Mouse (Mus musculus): ENCODE data around the gene Lrrc23. TPM values are rescaled to one million over a fixed set of nuclear protein-coding genes. Genes with fewer than 3 reads are reported as not detected.
"Not testable (repeated sequence)": the region's sequence is repeated elsewhere in the genome, so short reads cannot be mapped to it uniquely, and the experiment has no call there.

Lrrc23 gene
- polyA plus RNA-seq, 1 experiment from 2014 or later = 0.26 TPM

GRCm38 (mm10) chr6:124809052-124809774 is 29.7 kb upstream of the Lrrc23 start:
- under 1% methylated on average over 35 of the region's 35 CpGs for WGBS
- Histone ChIP-seq H3K27ac (ENCODE audit: low read length) (peak overlapping the region; percentile 96), H3K4me2 (ENCODE audit: low read depth, low read length) (peak overlapping the region; percentile 74), H3K27me3 (replicated peaks; ENCODE audit: control insufficient read depth, insufficient read depth, low read length) (no peaks in the 10 kb centered on the region), H3K4me1 (ENCODE audit: control insufficient read depth, insufficient read depth, low read length) (peaks cover 35% of the 10 kb centered on the region), H3K4me3 (ENCODE audit: low read length) (peak overlapping the region; percentile 57), H3K9ac (ENCODE audit: low read depth, low read length) (peak overlapping the region; percentile 74), H3K36me3 (ENCODE audit: control insufficient read depth, insufficient read depth, low read length) (peaks cover 3% of the 10 kb centered on the region; the same call in 1 of the 2 replicates), H3K9me3 (ENCODE audit: control insufficient read depth, low read length) (no peaks in the 10 kb centered on the region)
- ATAC-seq = peak; percentile 31

DNA sequence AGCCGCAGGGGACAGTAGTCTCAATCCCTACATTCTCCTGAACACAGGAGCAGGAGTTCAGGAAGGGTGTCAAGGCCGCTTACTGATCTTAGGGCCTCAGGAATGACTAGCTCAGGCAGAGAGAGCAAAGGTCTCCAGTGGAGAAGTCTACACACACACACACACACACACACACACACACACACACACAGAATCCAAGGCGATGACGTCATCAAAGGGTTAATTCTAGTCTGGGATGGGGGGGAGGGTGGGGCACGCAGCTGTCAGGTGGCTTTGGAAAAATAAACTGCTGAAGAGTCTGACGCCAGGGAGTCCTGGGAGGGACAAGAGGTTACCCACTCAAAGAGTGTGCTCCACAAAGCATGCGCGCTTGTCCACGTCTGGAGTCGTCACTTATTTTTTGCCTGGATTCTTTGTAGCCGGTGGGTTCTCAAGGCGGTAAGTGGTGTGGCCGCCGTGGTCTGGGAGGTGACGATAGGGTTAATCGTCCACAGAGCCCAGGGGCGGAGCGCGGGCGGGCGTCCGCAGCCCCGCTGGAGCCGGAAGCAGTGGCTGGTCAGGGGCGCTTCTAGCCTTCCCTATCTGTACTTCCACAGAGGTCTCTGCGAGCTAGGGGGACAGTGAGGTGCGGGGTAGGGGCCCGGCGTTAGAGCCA is 29.0 kb upstream of the Lrrc23 start, which contains the start of gene Spsb2:
Gene Spsb2 (plus strand): TSS at position 304 of the 655 bp plus-strand sequence.
- 3% methylated on average over 29 of the region's 29 CpGs for WGBS
- peak within 1 kb of the TSS; percentile 74 for H3K9ac ChIP-seq (ENCODE audit: low read depth, low read length)

DNA sequence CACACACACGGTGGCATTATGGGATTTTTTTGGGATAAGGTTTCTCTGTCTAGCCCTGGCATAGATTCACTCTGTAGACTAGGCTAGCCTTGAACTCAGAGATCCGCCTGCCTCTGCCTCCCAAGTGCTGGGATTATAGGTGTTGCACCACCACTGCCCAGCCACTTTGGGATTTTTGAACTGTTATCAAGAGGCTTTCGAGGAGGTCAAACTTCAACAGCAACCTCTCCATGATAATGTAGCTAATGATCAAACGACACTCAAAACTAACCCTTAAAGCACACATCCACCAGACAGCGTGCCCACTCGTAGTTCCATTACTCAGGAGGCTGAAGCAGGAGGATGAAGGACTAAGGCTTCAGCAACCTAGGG is 28.4 kb upstream of the Lrrc23 start:
- Histone ChIP-seq H3K36me3 (ENCODE audit: control insufficient read depth, insufficient read depth, low read length) (peaks cover 3% of the 10 kb centered on the region; the same call in 1 of the 2 replicates), H3K27ac (ENCODE audit: low read length) (peak overlapping the region; percentile 96), H3K9ac (ENCODE audit: low read depth, low read length) (peak overlapping the region; percentile 74), H3K9me3 (ENCODE audit: control insufficient read depth, low read length) (no peaks in the 10 kb centered on the region), H3K4me1 (ENCODE audit: control insufficient read depth, insufficient read depth, low read length) (peaks cover 34% of the 10 kb centered on the region), H3K4me2 (ENCODE audit: low read depth, low read length) (peak overlapping the region; percentile 74), H3K27me3 (replicated peaks; ENCODE audit: control insufficient read depth, insufficient read depth, low read length) (no peaks in the 10 kb centered on the region), H3K4me3 (ENCODE audit: low read length) (peak overlapping the region; percentile 57)
- no peak for ATAC-seq
- WGBS = 55% methylated on average over 6 of the region's 6 CpGs

More for the DNA sequence above, 29.0 kb upstream of the Lrrc23 start, which contains the start of gene Spsb2:
- peak; percentile 61 for ATAC-seq
- H3K4me1 ChIP-seq (ENCODE audit: control insufficient read depth, insufficient read depth, low read length) = peaks cover 34% of the 10 kb centered on the region
- H3K4me3 ChIP-seq (ENCODE audit: low read length) = peak within 1 kb of the TSS; percentile 57
- H3K36me3 ChIP-seq (ENCODE audit: control insufficient read depth, insufficient read depth, low read length) = peaks cover 3% of the 10 kb centered on the region; the same call in 1 of the 2 replicates
- H3K4me2 ChIP-seq (ENCODE audit: low read depth, low read length) = peak within 1 kb of the TSS; percentile 74
- peak within 1 kb of the TSS; percentile 96 for H3K27ac ChIP-seq (ENCODE audit: low read length)
- H3K27me3 ChIP-seq (replicated peaks; ENCODE audit: control insufficient read depth, insufficient read depth, low read length) = no peaks in the 10 kb centered on the region
- no peaks in the 10 kb centered on the region for H3K9me3 ChIP-seq (ENCODE audit: control insufficient read depth, low read length)

GRCm38 (mm10) chr6:124807366-124807765 is 27.8 kb upstream of the Lrrc23 start:
- Histone ChIP-seq H3K9ac (ENCODE audit: low read depth, low read length) (no peak overlapping the region), H3K4me1 (ENCODE audit: control insufficient read depth, insufficient read depth, low read length) (peaks cover 32% of the 10 kb centered on the region), H3K9me3 (ENCODE audit: control insufficient read depth, low read length) (no peaks in the 10 kb centered on the region), H3K27me3 (replicated peaks; ENCODE audit: control insufficient read depth, insufficient read depth, low read length) (no peaks in the 10 kb centered on the region), H3K27ac (ENCODE audit: low read length) (peak overlapping the region; percentile 96; the same call in 1 of the 2 replicates), H3K36me3 (ENCODE audit: control insufficient read depth, insufficient read depth, low read length) (peaks cover 3% of the 10 kb centered on the region; the same call in 1 of the 2 replicates), H3K4me2 (ENCODE audit: low read depth, low read length) (no peak overlapping the region), H3K4me3 (ENCODE audit: low read length) (no peak overlapping the region)
- no peak for ATAC-seq
- WGBS = 87% methylated on average over 4 of the region's 4 CpGs

DNA sequence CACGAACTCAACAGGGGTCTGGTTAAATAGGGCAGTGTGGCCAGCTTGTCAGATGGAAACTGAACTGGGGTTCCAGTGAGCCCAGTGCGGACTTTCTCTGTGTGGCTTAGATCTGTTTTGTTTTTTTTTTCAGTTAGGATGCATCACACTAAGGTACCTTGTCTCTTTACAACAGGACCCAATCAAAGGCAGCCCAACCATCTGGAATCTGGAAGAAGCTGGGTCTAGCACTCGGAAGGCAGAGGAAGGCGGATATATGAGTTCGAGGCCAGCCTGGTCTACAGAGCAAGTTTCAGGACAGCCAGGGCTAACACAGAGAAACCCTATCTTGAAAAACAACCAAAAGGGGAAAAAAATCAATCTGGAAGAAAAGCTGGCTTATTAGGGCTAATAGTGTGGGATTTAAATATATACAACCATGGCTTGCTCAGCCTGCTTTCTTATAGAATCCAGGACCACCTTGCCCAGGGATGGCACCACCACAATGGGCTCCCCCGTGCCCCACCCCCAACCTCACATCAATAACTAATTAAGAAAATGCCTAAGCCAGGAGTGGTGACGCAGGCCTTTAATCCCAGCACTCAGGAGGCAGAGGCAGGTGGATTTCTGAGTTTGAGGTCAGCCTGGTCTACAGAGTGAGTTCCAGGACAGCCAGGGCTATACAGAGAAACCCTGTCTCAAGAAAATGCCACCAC is 27.1 kb upstream of the Lrrc23 start:
- Histone ChIP-seq H3K4me2 (ENCODE audit: low read depth, low read length) (peak overlapping the region; percentile 90), H3K36me3 (ENCODE audit: control insufficient read depth, insufficient read depth, low read length) (no peaks in the 10 kb centered on the region; the same call in 1 of the 2 replicates), H3K27ac (ENCODE audit: low read length) (peak overlapping the region; percentile 94), H3K9me3 (ENCODE audit: control insufficient read depth, low read length) (no peaks in the 10 kb centered on the region), H3K9ac (ENCODE audit: low read depth, low read length) (peak overlapping the region; percentile 36), H3K4me3 (ENCODE audit: low read length) (peak overlapping the region; percentile 59), H3K27me3 (replicated peaks; ENCODE audit: control insufficient read depth, insufficient read depth, low read length) (no peaks in the 10 kb centered on the region), H3K4me1 (ENCODE audit: control insufficient read depth, insufficient read depth, low read length) (peaks cover 25% of the 10 kb centered on the region)
- no peak for ATAC-seq
- 76% methylated on average over 7 of the region's 7 CpGs for WGBS

DNA sequence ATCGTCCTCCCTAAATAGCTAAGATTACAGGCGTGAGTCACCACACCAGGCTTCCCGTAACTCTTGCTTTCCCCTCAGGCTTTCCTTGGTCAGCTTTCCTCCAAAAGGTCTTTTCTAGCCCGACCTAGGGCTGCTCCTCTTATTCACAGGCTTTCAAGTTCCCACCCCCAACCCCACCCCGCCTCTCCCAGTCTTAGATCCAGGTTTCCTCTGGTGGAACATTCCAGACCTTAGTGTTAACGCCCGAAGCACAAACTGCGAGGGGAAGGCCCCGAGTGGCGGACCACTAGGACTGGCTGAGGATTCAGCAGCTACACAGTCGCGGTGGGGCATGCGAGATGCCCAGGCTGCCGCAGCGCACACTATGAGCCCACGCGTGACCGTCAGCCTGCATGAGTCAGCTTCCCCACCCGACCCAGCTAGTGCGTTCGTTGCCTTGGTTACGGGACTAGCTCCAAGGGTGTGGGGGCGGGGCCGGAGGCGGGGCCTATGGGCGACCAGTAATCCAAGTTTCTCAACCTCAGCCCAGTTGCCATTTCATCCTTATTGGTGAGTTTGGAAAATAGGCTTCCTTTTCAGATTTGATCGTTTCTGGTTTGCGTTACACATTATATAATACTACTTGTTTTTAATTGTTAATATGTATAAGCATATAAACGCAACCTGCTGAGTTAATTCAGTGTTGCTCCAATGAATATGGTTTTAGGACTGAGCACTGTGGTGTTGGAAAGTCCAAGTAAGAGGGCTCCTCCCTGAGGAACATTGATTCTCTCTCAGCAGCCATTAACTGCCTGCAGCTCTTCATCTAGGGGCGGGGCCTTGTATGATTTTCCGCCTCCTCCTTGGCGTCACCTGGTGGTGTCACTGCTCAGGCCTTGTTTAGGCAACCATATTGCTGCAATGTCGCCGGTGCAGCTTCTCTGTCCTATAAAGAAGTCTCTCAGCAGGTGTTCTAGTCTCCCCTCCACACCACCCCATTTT is 26.1 kb upstream of the Lrrc23 start:
- peak overlapping the region; percentile 90 for H3K4me2 ChIP-seq (ENCODE audit: low read depth, low read length)
- H3K27ac ChIP-seq (ENCODE audit: low read length) = peak overlapping the region; percentile 94
- peaks cover 22% of the 10 kb centered on the region for H3K4me1 ChIP-seq (ENCODE audit: control insufficient read depth, insufficient read depth, low read length)
- no peaks in the 10 kb centered on the region for H3K9me3 ChIP-seq (ENCODE audit: control insufficient read depth, low read length)
- peak overlapping the region; percentile 71 for H3K9ac ChIP-seq (ENCODE audit: low read depth, low read length)
- WGBS = 1% methylated on average over 34 of the region's 34 CpGs
- no peaks in the 10 kb centered on the region; the same call in 1 of the 2 replicates for H3K36me3 ChIP-seq (ENCODE audit: control insufficient read depth, insufficient read depth, low read length)
- ATAC-seq = peak; percentile 76
- H3K4me3 ChIP-seq (ENCODE audit: low read length) = peak overlapping the region; percentile 59
- no peaks in the 10 kb centered on the region for H3K27me3 ChIP-seq (replicated peaks; ENCODE audit: control insufficient read depth, insufficient read depth, low read length)

GRCm38 (mm10) chr6:124804341-124804740 is 24.8 kb upstream of the Lrrc23 start:
- H3K27me3 ChIP-seq (replicated peaks; ENCODE audit: control insufficient read depth, insufficient read depth, low read length) = no peaks in the 10 kb centered on the region
- H3K4me3 ChIP-seq (ENCODE audit: low read length) = no peak overlapping the region
- no peak overlapping the region for H3K9ac ChIP-seq (ENCODE audit: low read depth, low read length)
- H3K4me2 ChIP-seq (ENCODE audit: low read depth, low read length) = no peak overlapping the region
- H3K36me3 ChIP-seq (ENCODE audit: control insufficient read depth, insufficient read depth, low read length) = no peaks in the 10 kb centered on the region
- H3K27ac ChIP-seq (ENCODE audit: low read length) = no peak overlapping the region
- H3K4me1 ChIP-seq (ENCODE audit: control insufficient read depth, insufficient read depth, low read length) = peaks cover 14% of the 10 kb centered on the region
- H3K9me3 ChIP-seq (ENCODE audit: control insufficient read depth, low read length) = no peaks in the 10 kb centered on the region
- 89% methylated on average over 3 of the region's 3 CpGs for WGBS
- no peak for ATAC-seq

DNA sequence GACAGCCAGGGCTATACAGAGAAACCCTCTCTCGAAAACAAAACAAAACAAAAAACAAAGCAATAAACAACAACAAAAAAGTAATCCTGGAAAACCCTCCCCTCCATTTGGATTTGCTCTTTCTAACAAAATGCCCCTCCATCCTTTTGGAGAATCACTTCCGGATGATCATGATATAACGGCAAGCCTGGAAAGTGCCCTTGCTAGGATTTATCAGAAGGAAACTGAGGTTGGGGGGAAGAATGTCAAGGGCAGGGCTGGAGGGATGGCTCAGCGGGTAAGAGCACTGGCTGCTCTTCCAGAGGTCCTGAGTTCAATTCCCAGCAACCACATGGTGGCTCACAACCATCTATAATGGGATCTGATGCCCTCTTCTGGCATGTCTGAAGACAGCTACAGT is 24.2 kb upstream of the Lrrc23 start:
- not testable (repeated sequence) for H3K36me3 ChIP-seq (ENCODE audit: control insufficient read depth, insufficient read depth, low read length); H3K4me2 ChIP-seq (ENCODE audit: low read depth, low read length); H3K4me3 ChIP-seq (ENCODE audit: low read length); ATAC-seq; H3K27me3 ChIP-seq (replicated peaks; ENCODE audit: control insufficient read depth, insufficient read depth, low read length); H3K9me3 ChIP-seq (ENCODE audit: control insufficient read depth, low read length); H3K9ac ChIP-seq (ENCODE audit: low read depth, low read length); H3K27ac ChIP-seq (ENCODE audit: low read length)
- WGBS = 95% methylated on average over 4 of the region's 4 CpGs
- H3K4me1 ChIP-seq (ENCODE audit: control insufficient read depth, insufficient read depth, low read length) = peaks cover 14% of the 10 kb centered on the region

Measured in intestine, embryonic 16.5 days (tissue).